Mouse (Mus musculus) skeletal muscle tissue, postnatal 0 days (tissue): ENCODE data around the gene Desi1. TPM values are rescaled to one million over a fixed set of nuclear protein-coding genes. Genes with fewer than 3 reads are reported as not detected.

Experiments
- polyA plus RNA-seq: library from polyadenylated mRNA; unstranded; fragments of >200 nt; fragmentation: Nextera tagmentation; extraction: Ambion mirVana; gene quantifications from 2 replicates; pipeline ENCODE4 v1.2.1, GENCODE M21; 2015

The Desi1 gene
- polyA plus RNA-seq, result 12.9 and 13.2 TPM in 2 replicates

GRCm38 (mm10) chr15:82033762-82034161, at the start of gene Desi1:
Desi1 (minus strand) TSS chr15:82033862.

GRCm38 (mm10) chr15:82069898-82070297, 36.2 kb upstream of the Desi1 start, which contains the start of gene Mei1:
Mei1 (plus strand) TSS chr15:82069996.

GRCm38 (mm10) chr15:82058719-82059201, 25.1 kb upstream of the Desi1 start, which contains the start of gene 4930407I10Rik:
4930407I10Rik (plus strand) TSS chr15:82059151.

GRCm38 (mm10) chr15:82047080-82047883, 13.6 kb upstream of the Desi1 start, which contains the start of gene Snu13:
Snu13 (minus strand) TSS chr15:82047598.

GRCm38 (mm10) chr15:81987646-81988045, 46.0 kb downstream of the Desi1 start, which contains the start of gene Xrcc6:
Xrcc6 (plus strand) TSS chr15:81987835.

GRCm38 (mm10) chr15:81980321-81980720, 53.3 kb downstream of the Desi1 start, which contains the start of gene 1700029P11Rik:
1700029P11Rik (plus strand) TSS chr15:81980540.

GRCm38 (mm10) chr15:81960171-81961077, 73.2 kb downstream of the Desi1 start, which contains the start of gene Pmm1:
Pmm1 (minus strand) TSS chr15:81960930.

Other genes with a start within 250 kb of the Desi1 start
- gene Tef, start 231.4 kb downstream of the Desi1 start, polyA plus RNA-seq, result 48.0 and 51.4 TPM in 2 replicates
- 31.6 and 35.5 TPM in 2 replicates for gene Tob2, start 175.1 kb downstream of the Desi1 start, polyA plus RNA-seq
- 48.6 and 54.7 TPM in 2 replicates for gene Phf5a, start 162.0 kb downstream of the Desi1 start, polyA plus RNA-seq
- 541 and 569 TPM in 2 replicates for gene Aco2, start 161.6 kb downstream of the Desi1 start, polyA plus RNA-seq
- 142 and 168 TPM in 2 replicates for gene Polr3h, start 107.6 kb downstream of the Desi1 start, polyA plus RNA-seq
- 12.6 and 14.2 TPM in 2 replicates for gene Csdc2, start 97.1 kb downstream of the Desi1 start, polyA plus RNA-seq
- gene Pmm1, start 72.9 kb downstream of the Desi1 start, polyA plus RNA-seq, result 18.1 and 25.8 TPM in 2 replicates
- gene 1700029P11Rik, start 53.3 kb downstream of the Desi1 start, polyA plus RNA-seq, result not detected in 2 replicates
- gene Xrcc6, start 46.0 kb downstream of the Desi1 start, polyA plus RNA-seq, result 27.1 and 31.6 TPM in 2 replicates
- gene Snu13, start 13.7 kb upstream of the Desi1 start, polyA plus RNA-seq, result 101 and 109 TPM in 2 replicates
- not detected in 2 replicates for gene 4930407I10Rik, start 25.3 kb upstream of the Desi1 start, polyA plus RNA-seq
- not detected in 2 replicates for gene Mei1, start 36.1 kb upstream of the Desi1 start, polyA plus RNA-seq
- gene Ccdc134, start 94.1 kb upstream of the Desi1 start, polyA plus RNA-seq, result 35.9 and 41.2 TPM in 2 replicates
- 53.6 and 63.8 TPM in 2 replicates for gene Srebf2, start 113.3 kb upstream of the Desi1 start, polyA plus RNA-seq
- gene Shisa8, start 179.0 kb upstream of the Desi1 start, polyA plus RNA-seq, result not detected in 2 replicates
- gene Tnfrsf13c, start 190.5 kb upstream of the Desi1 start, polyA plus RNA-seq, result not detected in 2 replicates
- 16.6 and 17.2 TPM in 2 replicates for gene Cenpm, start 210.9 kb upstream of the Desi1 start, polyA plus RNA-seq
- not detected in 2 replicates for gene 1500009C09Rik, start 218.5 kb upstream of the Desi1 start, polyA plus RNA-seq
- 0.36 and 0.61 TPM in 2 replicates for gene Sept3, start 241.0 kb upstream of the Desi1 start, polyA plus RNA-seq